Mouse (Mus musculus) forebrain, embryonic 16.5 days (tissue): ENCODE results near the gene Glt28d2. TPM values are rescaled to one million over a fixed set of nuclear protein-coding genes. Genes with fewer than 3 reads are reported as not detected.

ENCODE experiments used
- ATAC-seq: fragments of 200-750 bp; cut with Nextera tagmentation; 2 replicates; pipeline ENCODE4 v1.8.0; 2017; ENCODE audit warnings: mild to moderate bottlenecking, moderate library complexity
- H3K27ac ChIP-seq: fragments of 300-500 bp; sonication (generic); 2 replicates; pipeline ENCODE4 v1.5.1; 2014; ENCODE audit warnings: low read length, control low read depth
- H3K27me3 ChIP-seq: fragments of 300-500 bp; sonication (generic); replicated peaks from 2 replicates; pipeline ENCODE4 v1.6.1; 2014; ENCODE audit warnings: low read length; ENCODE audit not compliant: control insufficient read depth, insufficient read depth
- H3K36me3 ChIP-seq: fragments of 300-500 bp; sonication (generic); 2 replicates; pipeline ENCODE4 v1.6.1; 2014; ENCODE audit not compliant: control insufficient read depth, insufficient read depth
- H3K4me1 ChIP-seq: fragments of 300-500 bp; sonication (generic); replicated peaks from 2 replicates; pipeline ENCODE4 v1.6.1; 2014; ENCODE audit warnings: low read length; ENCODE audit not compliant: control insufficient read depth, insufficient read depth
- H3K4me2 ChIP-seq: fragments of 300-500 bp; sonication (generic); 2 replicates; pipeline ENCODE4 v1.6.1; 2014; ENCODE audit warnings: mild to moderate bottlenecking, low read length, control low read depth
- H3K4me3 ChIP-seq: fragments of 300-500 bp; sonication (generic); replicated peaks from 2 replicates; pipeline ENCODE4 v1.5.1; 2014; ENCODE audit warnings: mild to moderate bottlenecking, low read length, control low read depth
- H3K9ac ChIP-seq: fragments of 300-500 bp; sonication (generic); replicated peaks from 2 replicates; pipeline ENCODE4 v1.6.1; 2014; ENCODE audit warnings: low read depth, low read length, control low read depth
- H3K9me3 ChIP-seq: fragments of 300-500 bp; sonication (generic); 2 replicates; pipeline ENCODE4 v1.6.1; 2016; ENCODE audit warnings: low read length; ENCODE audit not compliant: control insufficient read depth
- WGBS: fragments of 180-500 bp; shearing (Covaris S2); extraction: QIAGEN DNeasy Blood & Tissue Kit; methylation state at CpG from one replicate; pipeline ENCODE4 v1.1.7; 2014; 5-methylcytosine and 5-hydroxymethylcytosine counted together
- polyA plus RNA-seq: library from polyadenylated mRNA; unstranded; fragments of >200 nt; fragmentation: Nextera tagmentation; extraction: Ambion mirVana; gene quantifications from 2 replicates; pipeline ENCODE4 v1.2.1, GENCODE M21; 2015

Glt28d2 gene
- polyA plus RNA-seq, 1 experiment from 2014 or later = 1.3 TPM

DNA sequence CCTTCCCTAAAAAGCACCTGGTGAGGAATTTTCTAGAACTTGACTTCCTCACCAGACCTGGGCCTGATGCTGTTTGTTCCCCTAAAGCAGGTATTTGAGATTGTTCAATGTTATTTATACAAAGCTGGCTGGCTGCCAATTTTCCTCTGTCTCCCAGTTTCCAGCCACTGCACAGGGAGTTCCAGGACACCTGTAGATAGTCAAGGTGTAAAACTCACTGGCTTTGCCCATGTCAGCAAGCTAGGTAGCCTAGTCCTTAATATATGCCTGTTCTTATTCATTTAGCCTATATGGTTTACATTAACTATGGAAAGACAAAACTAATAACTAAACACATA lies 44.5 kb downstream of the Glt28d2 start:
- no peak overlapping the region for H3K27ac ChIP-seq
- no peaks in the 10 kb centered on the region for H3K27me3 ChIP-seq
- H3K9ac ChIP-seq = no peak overlapping the region
- ATAC-seq = no peak
- peaks cover 12% of the 10 kb centered on the region; the same call in 1 of the 2 replicates for H3K4me1 ChIP-seq
- no peak overlapping the region for H3K4me3 ChIP-seq
- H3K9me3 ChIP-seq = no peaks in the 10 kb centered on the region
- no peaks in the 10 kb centered on the region for H3K36me3 ChIP-seq
- H3K4me2 ChIP-seq = no peak overlapping the region

DNA sequence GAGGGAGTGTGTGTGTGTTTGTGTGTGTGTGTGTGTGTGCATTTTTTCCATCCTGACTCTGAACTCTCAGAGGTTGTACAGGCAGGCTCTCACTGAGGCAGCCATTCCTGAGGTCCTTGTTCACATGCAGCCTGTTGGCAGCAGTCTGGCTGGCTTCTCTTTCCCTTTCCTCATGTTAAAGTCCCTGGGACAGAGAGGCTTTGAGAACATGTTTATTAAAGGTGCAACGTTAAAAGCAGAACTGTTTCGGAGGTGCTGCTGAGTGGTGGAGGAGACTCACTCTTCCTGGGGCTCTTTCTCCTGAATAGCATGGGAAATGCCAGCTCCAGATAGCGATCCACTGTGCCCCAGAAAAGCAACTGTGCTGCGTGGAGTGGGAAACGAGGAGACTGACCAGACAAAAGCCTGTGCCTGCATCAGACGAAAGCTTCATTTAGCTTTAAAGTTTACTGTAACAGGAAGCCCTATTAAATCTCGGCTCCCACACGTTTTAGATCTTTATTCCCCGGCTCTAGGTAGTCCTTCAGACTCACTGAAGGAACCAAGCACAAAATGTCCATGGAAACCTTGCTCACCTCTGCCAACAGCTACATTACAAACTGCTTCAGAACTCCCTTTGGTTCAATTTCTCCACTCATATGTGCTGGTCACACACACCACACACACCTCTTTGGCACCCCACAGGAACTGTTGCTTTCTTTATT lies 45.0 kb downstream of the Glt28d2 start:
- H3K4me3 ChIP-seq = no peak overlapping the region
- H3K9me3 ChIP-seq = no peaks in the 10 kb centered on the region
- ATAC-seq = no peak
- H3K9ac ChIP-seq = 0 out of 2 replicates have a peak overlapping the region, but pooled peaks have one; percentile 5
- no peaks in the 10 kb centered on the region for H3K27me3 ChIP-seq
- no peaks in the 10 kb centered on the region for H3K36me3 ChIP-seq
- 35% methylated on average over 9 of the region's 9 CpGs for WGBS
- H3K4me2 ChIP-seq = no peak overlapping the region
- H3K4me1 ChIP-seq = peaks cover 12% of the 10 kb centered on the region; the same call in 1 of the 2 replicates
- 0 out of 2 replicates have a peak overlapping the region, but pooled peaks have one; percentile 19 for H3K27ac ChIP-seq

DNA sequence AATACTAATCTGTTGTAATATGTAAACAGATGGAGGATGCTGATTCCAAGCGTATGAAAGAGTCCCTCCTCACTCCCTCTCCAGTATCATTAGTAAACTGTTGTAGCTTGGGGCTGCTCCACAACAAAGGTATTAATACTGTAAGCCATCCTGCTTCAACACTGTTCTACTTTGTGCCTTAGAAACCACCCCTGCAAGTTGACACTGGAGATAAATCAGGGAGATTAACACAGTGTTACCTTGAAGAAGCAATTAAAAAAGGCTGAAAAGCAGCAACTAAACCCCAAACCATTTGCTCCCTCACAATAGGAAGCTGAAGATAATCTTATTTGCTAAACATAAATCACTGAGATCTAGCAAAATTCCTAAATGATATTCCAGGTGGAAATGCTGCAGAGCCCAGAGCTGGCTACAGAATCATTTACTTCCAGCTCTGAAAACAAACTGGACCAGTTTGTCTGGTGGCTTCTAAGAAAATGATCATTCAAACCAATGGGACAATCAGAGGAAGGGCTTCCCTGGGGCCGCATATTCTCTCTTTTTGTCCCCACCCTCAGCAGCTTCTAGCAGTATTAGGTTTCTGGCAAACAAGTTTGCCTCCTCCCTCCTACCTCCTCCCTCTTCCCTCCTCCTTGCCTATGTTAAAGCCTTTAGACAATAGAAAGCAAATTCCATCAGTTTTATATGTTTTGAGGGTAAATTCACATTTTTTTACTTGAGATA lies 45.7 kb downstream of the Glt28d2 start:
- no peak; the same call in 1 of the 2 replicates for ATAC-seq
- Histone ChIP-seq H3K36me3 (no peaks in the 10 kb centered on the region), H3K27me3 (no peaks in the 10 kb centered on the region), H3K4me3 (no peak overlapping the region), H3K9me3 (no peaks in the 10 kb centered on the region), H3K4me1 (peaks cover 11% of the 10 kb centered on the region; the same call in 1 of the 2 replicates), H3K4me2 (no peak overlapping the region), H3K9ac (no peak overlapping the region), H3K27ac (0 out of 2 replicates have a peak overlapping the region, but pooled peaks have one; percentile 13)
- WGBS = 29% methylated on average over 2 of the region's 2 CpGs

DNA sequence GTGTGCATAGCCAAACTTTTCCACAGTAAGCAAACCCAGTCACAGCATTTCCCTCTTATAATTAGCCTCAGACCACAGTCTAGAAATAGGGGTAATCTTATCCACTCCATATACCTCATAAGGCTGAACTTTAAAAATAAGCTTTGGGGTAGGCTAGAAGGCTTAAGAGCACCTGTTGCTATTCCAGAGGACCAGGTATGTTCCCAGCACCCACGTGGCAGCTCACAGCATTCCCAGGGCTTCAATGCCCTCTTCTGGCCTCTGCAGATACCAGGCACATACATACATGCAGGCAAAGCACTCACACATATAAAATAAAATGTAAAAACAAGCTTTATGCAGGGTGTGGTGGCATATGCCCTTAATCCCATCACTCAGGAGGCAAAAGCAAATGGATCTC lies 53.7 kb downstream of the Glt28d2 start:
- no peak overlapping the region for H3K27ac ChIP-seq
- no peaks in the 10 kb centered on the region for H3K27me3 ChIP-seq
- ATAC-seq = no peak
- no peak overlapping the region for H3K4me2 ChIP-seq
- H3K9me3 ChIP-seq = no peaks in the 10 kb centered on the region
- no peak overlapping the region for H3K4me3 ChIP-seq
- 72% methylated on average over 1 of the region's 1 CpGs for WGBS
- no peaks in the 10 kb centered on the region for H3K4me1 ChIP-seq
- H3K9ac ChIP-seq = no peak overlapping the region
- no peaks in the 10 kb centered on the region for H3K36me3 ChIP-seq

DNA sequence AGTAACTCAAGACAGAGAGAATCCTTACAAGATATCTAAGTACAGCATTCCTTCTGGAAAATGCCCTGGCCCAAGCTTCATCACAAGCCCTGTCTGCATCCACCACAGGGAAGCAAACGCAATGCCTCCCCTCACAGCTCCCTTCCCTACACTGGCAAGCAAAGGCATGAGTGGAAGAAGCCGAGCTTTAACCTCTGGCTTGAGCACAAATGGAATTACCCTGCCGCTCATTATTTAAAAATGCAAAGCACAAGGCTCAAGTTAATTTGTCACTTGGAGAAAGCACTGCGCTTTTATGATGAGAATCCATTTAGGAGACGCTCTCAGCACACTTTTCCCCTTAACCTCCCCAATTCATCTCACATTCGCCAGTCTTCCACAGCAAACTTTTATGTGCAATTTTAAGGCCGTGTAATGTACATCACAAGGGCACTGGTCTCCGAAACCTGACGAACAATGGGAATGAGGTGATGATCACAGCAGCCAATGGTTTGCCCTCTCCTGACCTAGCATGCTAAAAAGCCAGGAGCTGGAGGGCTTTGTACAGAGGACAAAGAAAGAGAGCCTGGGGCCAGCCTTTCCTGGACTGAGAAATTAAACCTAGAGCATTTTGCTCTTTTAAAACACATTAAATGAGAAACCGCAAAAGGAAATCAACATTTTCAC lies 54.7 kb downstream of the Glt28d2 start:
- 45% methylated on average over 10 of the region's 10 CpGs for WGBS
- no peaks in the 10 kb centered on the region for H3K36me3 ChIP-seq
- H3K4me1 ChIP-seq = no peaks in the 10 kb centered on the region
- no peak overlapping the region for H3K27ac ChIP-seq
- no peaks in the 10 kb centered on the region for H3K27me3 ChIP-seq
- H3K9me3 ChIP-seq = no peaks in the 10 kb centered on the region
- H3K9ac ChIP-seq = no peak overlapping the region
- no peak overlapping the region for H3K4me3 ChIP-seq
- H3K4me2 ChIP-seq = no peak overlapping the region
- no peak for ATAC-seq

DNA sequence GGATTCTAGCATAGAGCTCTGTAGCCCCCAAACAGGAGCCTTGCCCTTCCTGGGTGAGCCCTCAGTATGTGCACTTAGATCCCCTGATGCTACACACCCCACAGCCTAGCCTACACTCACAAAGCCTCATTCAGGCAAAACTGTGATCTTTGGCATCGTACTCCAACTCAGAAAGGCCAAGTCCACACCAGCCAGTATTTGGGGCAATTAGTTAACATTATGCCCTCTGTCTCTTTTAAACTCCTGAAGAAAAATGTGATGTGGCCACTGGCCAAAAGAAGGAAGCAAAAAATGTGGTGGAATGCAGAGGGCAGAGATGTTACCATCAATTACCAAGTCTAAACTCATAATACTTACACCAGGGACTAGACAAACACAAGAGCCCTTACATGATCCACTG lies 55.5 kb downstream of the Glt28d2 start:
- Histone ChIP-seq H3K4me2 (no peak overlapping the region), H3K4me1 (no peaks in the 10 kb centered on the region), H3K27ac (no peak overlapping the region), H3K27me3 (no peaks in the 10 kb centered on the region), H3K9me3 (no peaks in the 10 kb centered on the region), H3K9ac (no peak overlapping the region), H3K36me3 (no peaks in the 10 kb centered on the region), H3K4me3 (no peak overlapping the region)
- 79% methylated on average over 1 of the region's 1 CpGs for WGBS
- no peak for ATAC-seq

DNA sequence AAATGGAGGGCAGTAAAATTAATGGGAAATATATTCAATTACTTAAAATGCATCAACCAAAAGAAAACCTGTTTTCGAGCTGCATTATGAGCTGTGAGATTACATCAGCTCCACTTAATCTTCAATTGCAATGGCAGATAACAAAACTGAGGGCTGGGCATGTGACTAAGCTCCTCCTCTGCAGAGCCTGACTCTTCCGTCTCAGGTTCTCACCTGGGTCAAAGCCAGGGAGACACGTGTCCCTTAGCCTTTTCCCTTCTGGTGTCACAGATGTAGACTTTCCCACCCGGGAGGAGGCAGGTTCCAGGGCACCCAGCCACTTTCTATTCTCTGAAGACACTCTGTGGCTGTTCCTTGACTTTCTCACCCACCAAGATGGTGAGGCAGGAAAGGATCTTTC lies 58.3 kb downstream of the Glt28d2 start:
- 47% methylated on average over 4 of the region's 4 CpGs for WGBS
- Histone ChIP-seq H3K36me3 (no peaks in the 10 kb centered on the region), H3K27ac (no peak overlapping the region), H3K4me2 (no peak overlapping the region), H3K9me3 (no peaks in the 10 kb centered on the region), H3K4me3 (no peak overlapping the region), H3K9ac (no peak overlapping the region), H3K4me1 (no peaks in the 10 kb centered on the region), H3K27me3 (no peaks in the 10 kb centered on the region)
- ATAC-seq = peak; percentile 67

DNA sequence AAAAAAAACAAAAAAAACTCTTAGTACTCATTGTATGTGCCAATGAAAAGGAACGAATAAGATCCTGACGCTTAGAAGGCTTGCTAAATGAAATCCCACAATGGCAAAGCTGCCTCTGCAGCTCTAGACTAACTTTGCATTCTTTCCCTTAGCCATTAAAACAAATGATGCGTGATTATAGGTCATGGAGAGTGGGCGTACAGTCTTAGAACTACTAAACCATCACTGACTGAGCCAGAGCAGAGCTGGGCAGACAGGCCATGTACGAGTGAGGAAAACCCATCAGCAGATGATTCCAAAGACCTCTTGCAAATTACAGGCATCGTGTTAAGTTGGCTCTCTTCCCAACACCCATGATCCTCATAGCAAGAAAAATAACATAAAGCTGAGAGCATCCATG lies 59.5 kb downstream of the Glt28d2 start:
- Histone ChIP-seq H3K4me1 (no peaks in the 10 kb centered on the region), H3K9ac (no peak overlapping the region), H3K4me3 (no peak overlapping the region), H3K27ac (no peak overlapping the region), H3K4me2 (no peak overlapping the region), H3K36me3 (no peaks in the 10 kb centered on the region), H3K27me3 (no peaks in the 10 kb centered on the region), H3K9me3 (no peaks in the 10 kb centered on the region)
- no peak for ATAC-seq
- WGBS = 23% methylated on average over 6 of the region's 6 CpGs

DNA sequence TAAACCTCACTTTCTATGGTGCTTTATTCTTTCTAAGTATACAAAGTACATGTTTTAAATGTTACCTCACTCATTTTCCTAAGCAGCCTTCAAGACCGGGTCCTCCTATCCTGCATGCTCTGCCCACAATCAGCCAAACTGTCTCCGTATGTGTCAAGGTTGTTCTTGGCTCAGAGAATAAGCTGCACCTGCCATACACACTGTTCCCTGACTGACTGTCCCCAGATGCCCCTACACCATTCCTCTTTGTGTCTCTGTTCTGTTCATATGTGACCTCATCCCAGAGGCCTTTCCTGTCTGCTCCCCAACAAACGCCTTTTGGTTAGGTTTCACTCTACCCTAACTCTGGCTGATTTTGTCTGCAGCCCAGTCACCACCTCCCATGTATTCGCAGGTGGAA lies 60.0 kb downstream of the Glt28d2 start:
- Histone ChIP-seq H3K36me3 (no peaks in the 10 kb centered on the region), H3K4me1 (no peaks in the 10 kb centered on the region), H3K9me3 (no peaks in the 10 kb centered on the region), H3K4me3 (no peak overlapping the region), H3K9ac (no peak overlapping the region), H3K4me2 (no peak overlapping the region), H3K27me3 (no peaks in the 10 kb centered on the region), H3K27ac (no peak overlapping the region)
- ATAC-seq = no peak
- WGBS = 60% methylated on average over 4 of the region's 4 CpGs
